Mouse (Mus musculus): ENCODE measurements around the gene Ccdc77. TPM values are rescaled to one million over a fixed set of nuclear protein-coding genes. Genes with fewer than 3 reads are reported as not detected.
A peak's percentile ranks its signal among the peaks of the same experiment; 100 is the strongest.

The Ccdc77 gene
- 18.2 and 20.7 TPM in 2 replicates for polyA plus RNA-seq (2015; fragmentation: Nextera tagmentation; extraction: Ambion mirVana)

GRCm38 (mm10) chr6:120363688-120364522, at the start of gene Ccdc77, which contains the start of gene Kdm5a:
Gene Ccdc77, minus strand, starts transcription at chr6:120364374.
Gene Kdm5a, plus strand, starts transcription at chr6:120364124.
- peak; percentile 97 for DNase-seq (ENCODE audit: low spot score)

DNA sequence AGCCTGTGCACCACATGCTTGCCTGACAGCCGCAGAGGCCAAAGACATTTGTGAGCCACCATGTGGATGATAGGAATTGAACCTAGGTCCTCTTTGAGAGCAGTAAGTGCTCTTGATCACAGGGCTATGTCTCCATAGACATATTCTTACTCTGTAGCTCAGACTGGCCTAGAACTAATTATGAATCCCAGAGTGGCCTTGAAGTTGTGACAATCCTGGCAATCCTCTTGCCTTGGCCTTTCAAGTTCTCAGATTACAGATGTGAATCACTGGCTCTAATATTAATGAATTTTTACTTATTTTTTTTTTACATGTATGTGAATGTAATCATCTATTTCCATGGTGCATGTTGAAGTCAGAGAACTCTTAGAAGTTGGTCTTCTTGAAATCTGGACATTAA, 39.8 kb upstream of the Ccdc77 start:
- no peak for DNase-seq (ENCODE audit: low spot score)

DNA sequence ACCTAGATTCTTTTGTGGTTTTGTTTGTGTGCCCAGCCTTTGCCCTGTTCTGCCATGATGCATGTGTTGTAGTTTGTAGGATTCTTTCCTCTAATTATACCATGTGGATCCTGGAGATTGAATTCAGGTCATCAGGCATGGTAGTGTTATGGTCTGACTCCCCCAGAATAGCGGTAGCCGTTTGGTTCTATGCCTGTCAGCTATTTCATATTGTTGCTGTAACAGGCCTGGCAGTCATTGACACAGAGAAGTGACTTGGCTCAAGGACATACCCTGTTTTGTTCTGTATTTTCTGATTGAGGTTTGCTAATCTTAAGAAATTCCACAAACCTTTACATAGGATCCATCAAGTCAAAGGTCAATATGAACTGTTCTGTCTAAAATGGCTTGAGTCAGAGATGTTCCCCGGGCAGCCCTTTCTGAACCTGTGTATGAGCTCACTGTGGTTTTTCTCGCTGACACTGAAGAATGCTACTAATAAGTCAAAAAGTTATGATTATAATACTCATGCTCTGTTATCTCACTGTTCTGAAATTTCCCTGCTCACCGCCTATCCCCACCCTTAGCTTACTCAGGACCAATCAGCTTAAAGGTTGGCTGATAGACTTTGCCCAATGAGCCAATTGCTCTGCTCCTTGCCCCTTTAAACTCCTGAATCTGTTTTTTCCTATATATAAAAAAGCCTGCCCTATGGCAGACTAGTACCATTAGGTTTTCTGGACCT, 31.6 kb upstream of the Ccdc77 start:
- DNase-seq (ENCODE audit: low spot score): no peak

DNA sequence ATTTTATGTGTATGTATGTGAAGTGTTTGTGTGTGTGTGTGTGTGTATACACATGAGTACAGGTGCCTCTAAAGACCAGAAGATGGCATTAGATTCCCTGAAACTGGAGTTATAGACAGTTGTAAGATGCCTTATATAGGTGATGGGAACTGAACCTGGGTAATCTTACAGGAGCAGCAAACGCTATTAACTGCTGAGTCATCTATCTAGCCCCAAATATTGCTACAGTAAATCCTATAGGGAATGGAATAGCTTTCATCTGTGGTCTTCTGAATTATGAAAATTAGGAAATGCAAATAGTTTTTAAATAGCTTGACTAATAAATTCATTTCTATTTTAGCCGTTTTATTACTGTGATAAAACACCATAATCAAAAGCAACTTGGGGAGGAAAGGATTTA, 28.6 kb upstream of the Ccdc77 start:
- DNase-seq (ENCODE audit: low spot score): no peak

DNA sequence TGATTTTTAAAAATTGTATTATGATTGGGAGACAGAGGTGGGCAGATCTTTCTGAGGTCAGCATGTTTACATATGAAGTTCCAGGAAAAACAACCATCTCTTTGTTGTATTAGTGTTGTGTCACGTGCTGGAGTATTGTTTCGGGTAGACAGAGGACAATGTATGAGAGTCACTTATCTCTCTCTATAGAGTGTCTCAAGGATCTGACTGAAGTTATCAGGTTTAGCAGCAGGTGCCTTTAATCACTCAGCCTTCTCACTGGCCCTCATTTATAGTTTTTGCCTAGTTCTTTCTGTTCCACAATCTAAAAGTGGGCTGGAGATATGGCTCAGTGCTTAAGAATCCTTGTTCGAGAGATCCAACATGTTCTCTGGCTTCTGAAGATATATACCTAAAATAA, 25.9 kb upstream of the Ccdc77 start:
- no peak for DNase-seq (ENCODE audit: low spot score)

GRCm38 (mm10) chr6:120376736-120377135, 12.6 kb upstream of the Ccdc77 start:
- no peak for DNase-seq (ENCODE audit: low spot score)

GRCm38 (mm10) chr6:120365051-120365450, 877 bp upstream of the Ccdc77 start:
- DNase-seq (ENCODE audit: low spot score): peak; percentile 32

DNA sequence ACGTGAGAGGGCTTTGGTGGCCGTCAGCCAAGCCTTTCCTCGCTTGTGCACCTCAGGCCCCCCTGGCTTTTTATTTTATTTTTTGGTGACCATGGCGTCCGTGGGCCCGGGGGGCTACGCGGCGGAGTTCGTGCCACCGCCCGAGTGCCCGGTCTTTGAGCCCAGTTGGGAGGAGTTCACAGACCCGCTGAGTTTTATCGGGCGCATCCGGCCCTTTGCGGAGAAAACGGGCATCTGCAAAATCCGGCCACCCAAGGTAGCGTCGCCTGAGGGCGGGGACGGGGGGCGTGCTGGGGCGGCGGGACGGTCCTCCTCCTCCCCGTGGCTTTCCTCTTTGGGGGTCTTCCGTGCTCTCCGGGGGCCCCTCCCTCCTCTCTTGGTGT, 340 bp upstream of the Ccdc77 start:
- peak; percentile 34 for DNase-seq (ENCODE audit: low spot score)

DNA sequence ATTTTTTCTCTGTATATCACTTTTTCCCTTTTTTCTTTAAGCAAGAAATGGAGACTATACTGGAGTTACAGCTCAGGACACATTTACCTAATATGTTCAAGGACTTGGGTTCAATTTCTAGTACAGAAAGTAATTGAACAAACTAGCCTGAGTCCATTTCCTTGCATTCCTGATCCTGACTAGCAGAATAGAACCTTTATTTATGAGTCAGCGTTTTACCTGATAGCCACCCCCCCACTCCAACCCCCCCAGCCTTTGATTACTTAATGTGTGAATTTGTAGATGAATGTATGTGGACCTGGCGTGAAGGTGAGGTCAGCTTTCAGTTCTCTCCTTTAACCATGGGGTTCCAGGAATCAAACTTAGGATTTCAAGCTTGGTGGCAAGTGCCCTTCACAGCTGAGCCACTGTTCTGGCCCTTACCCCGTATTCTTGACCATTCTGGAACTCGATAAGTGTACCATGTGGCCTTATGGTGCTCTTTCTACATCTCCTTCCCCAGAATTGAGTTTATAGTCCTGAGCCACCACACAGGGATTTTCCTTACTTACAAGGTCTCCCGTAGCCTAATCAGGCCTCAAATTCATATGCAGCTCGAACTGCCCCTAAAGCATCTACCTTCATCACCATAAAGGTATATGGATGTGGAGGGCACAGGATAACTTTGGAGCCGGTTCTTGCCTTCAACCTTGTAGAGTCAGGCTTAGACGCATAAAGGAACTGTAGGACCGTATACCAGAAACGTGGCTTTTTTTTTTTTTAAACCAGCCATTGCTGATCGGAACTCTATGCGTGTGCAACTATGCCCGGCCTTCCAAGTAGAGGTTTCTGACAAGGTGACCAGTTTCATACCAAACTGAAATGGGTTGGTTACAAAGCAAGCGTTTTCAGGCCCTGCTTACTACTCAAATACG, 1.1 kb downstream of the Ccdc77 start:
- DNase-seq (ENCODE audit: low spot score): peak; percentile 4

DNA sequence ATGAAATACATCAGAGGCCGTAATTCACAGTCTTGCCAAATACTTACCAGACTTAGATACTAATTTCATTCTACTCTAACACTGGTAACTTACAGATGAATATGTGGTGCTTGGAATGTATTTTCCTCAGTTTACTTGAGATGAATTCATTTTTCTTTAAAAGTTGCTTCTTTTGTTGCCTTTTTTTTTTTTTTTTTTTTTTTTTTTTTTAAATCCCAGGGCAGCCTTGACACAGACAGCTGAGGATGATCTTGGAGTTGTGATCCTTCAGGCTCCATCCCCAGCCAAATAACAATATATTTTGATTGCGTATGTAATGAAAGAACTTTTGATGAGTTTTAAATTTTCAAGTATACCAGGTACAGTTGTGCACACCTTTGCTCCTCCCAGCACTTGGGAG, 2.0 kb downstream of the Ccdc77 start:
- no peak for DNase-seq (ENCODE audit: low spot score)

DNA sequence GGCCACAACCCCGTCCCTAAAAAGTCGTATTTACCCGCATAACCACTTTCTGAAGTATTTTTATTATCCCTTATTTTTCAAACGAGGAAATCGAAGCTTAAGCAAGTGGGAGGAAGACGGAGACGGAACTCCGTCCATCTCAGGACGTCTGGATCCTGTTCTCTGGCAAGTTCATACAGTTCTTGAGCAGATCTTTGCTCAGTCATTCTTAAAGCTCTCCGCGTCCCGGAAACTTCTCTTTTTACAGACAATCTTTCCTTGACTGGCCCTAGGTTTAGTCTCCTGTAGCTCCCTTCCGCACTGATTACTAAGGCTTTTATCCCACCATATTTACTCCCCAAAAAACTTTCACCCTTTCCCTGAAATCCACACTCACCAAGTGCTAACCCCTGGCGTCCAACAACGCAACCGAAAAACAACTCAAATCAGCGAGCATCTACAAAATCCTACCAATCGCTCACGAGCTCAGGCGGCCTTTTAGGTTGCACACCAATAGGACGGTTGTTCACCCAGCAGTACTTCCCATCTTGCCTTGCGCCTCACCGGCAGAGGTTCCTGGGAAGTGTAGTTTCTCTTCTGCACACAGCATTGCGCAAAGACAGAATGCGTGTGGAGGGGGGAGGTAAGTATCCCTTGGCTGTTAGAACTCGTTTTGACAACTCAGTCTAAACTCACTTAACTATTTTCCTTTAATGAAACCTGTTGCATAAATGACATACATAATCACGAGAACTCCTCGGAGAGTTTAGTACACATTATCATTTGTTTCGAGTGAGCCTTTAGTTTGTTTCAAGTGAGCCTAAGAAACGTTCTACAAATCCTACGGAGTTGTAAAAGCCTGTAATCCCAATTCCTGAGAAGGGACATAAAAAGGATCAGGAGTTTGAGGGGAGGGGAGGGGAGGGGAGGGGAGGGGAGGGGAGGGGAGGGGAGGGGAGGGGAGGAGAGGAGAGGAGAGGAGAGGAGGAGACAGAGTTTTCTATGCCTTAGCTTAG, 6.9 kb downstream of the Ccdc77 start:
- peak; percentile 92 for DNase-seq (ENCODE audit: low spot score)

- DNase-seq (ENCODE audit: low spot score): no peak
These were observed 7.7 kb downstream of the Ccdc77 start for GRCm38 (mm10) chr6:120356478-120356877.

- DNase-seq (ENCODE audit: low spot score): no peak
These were observed 15.2 kb downstream of the Ccdc77 start for GRCm38 (mm10) chr6:120349018-120349417.

- DNase-seq (ENCODE audit: low spot score): no peak
These were observed 20.2 kb downstream of the Ccdc77 start for GRCm38 (mm10) chr6:120343992-120344391.

DNA sequence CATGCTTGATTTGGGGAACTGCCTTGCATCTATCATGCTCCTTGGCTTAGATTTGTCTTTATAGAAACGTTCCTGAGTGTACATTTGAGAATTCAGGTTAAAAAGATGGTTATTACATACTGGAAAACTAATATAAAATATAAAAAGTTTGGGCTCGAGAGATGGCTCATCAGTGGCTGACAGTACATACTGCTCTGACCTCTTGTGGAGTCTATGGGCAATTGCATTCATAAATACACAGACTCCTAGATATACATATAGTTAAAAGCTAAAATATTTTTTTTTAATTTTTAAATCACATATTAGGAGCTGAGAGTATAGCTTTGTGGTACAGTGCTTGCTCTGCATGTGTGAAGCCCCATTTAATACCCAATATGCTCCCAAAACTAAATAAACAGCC, 31.8 kb downstream of the Ccdc77 start:
- no peak for DNase-seq (ENCODE audit: low spot score)

GRCm38 (mm10) chr6:120324295-120324927, 39.8 kb downstream of the Ccdc77 start:
- DNase-seq (ENCODE audit: low spot score): peak; percentile 77

DNA sequence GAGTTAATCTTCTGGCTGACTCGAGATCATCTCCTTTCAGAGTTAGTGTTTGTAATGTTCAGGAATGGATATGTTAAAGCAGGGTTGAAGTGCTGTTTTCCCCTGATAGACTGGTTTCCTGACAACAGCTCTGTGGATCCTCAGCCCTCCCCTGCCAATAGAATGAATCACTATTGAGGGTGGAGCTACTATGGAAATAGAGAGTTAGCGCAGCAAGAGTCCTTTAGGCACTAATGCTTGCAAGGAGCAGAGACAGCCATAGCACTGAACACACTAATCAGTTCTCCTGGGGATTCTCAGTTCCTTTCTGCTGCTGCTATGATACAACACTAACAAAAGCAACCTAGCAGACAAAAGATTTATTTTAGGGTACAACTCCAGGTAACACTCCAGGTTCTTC, 43.8 kb downstream of the Ccdc77 start:
- DNase-seq (ENCODE audit: low spot score): no peak

- no peak for DNase-seq (ENCODE audit: low spot score)
These were observed 45.0 kb downstream of the Ccdc77 start for GRCm38 (mm10) chr6:120319129-120319528.

GRCm38 (mm10) chr6:120318303-120318940, 45.8 kb downstream of the Ccdc77 start:
- no peak for DNase-seq (ENCODE audit: low spot score)
